Mouse (Mus musculus): ENCODE results near the gene Proser1.

Gene Proser1

GRCm38 (mm10) chr3:53463046-53463764, at the start of gene Proser1, which contains the start of gene Nhlrc3:
Gene Proser1 (plus strand): TSS chr3:53463666.
Gene Nhlrc3 (minus strand): TSS chr3:53463332.
- peak; percentile 97 to 98 for DNase-seq (ENCODE audit: inconsistent age in 2 of 2, low spot score in 1 of 2)

GRCm38 (mm10) chr3:53413959-53414358, 49.5 kb upstream of the Proser1 start:
- DNase-seq (ENCODE audit: inconsistent age in 2 of 2, low spot score in 1 of 2), result no peak

- DNase-seq (ENCODE audit: inconsistent age in 2 of 2, low spot score in 1 of 2), result no peak
These were observed 47.4 kb upstream of the Proser1 start for GRCm38 (mm10) chr3:53416036-53416506.

- no peak for DNase-seq (ENCODE audit: inconsistent age in 2 of 2, low spot score in 1 of 2)
These were observed 45.8 kb upstream of the Proser1 start for GRCm38 (mm10) chr3:53417701-53418100.

- no peak for DNase-seq (ENCODE audit: inconsistent age in 2 of 2, low spot score in 1 of 2)
These were observed 41.8 kb upstream of the Proser1 start for GRCm38 (mm10) chr3:53421656-53422055.

GRCm38 (mm10) chr3:53422691-53423090, 40.8 kb upstream of the Proser1 start:
- no peak for DNase-seq (ENCODE audit: inconsistent age in 2 of 2, low spot score in 1 of 2)

- DNase-seq (ENCODE audit: inconsistent age in 2 of 2, low spot score in 1 of 2), result no peak
These were observed 39.9 kb upstream of the Proser1 start for GRCm38 (mm10) chr3:53423576-53423975.

GRCm38 (mm10) chr3:53434610-53435009, 28.9 kb upstream of the Proser1 start:
- DNase-seq (ENCODE audit: inconsistent age in 2 of 2, low spot score in 1 of 2), result no peak

- no peak for DNase-seq (ENCODE audit: inconsistent age in 2 of 2, low spot score in 1 of 2)
These were observed 26.9 kb upstream of the Proser1 start for GRCm38 (mm10) chr3:53436550-53436949.

- no peak for DNase-seq (ENCODE audit: inconsistent age in 2 of 2, low spot score in 1 of 2)
These were observed 17.9 kb upstream of the Proser1 start for GRCm38 (mm10) chr3:53445540-53445939.

GRCm38 (mm10) chr3:53446801-53447200, 16.7 kb upstream of the Proser1 start:
- DNase-seq (ENCODE audit: inconsistent age in 2 of 2, low spot score in 1 of 2), result no peak

- peak in 1 of 2 experiments; percentile 89 for DNase-seq (ENCODE audit: inconsistent age in 2 of 2, low spot score in 1 of 2)
These were observed 15.3 kb upstream of the Proser1 start for GRCm38 (mm10) chr3:53448208-53448607.

GRCm38 (mm10) chr3:53450666-53451065, 12.8 kb upstream of the Proser1 start:
- peak in 1 of 2 experiments; percentile 1 for DNase-seq (ENCODE audit: inconsistent age in 2 of 2, low spot score in 1 of 2)

- DNase-seq (ENCODE audit: inconsistent age in 2 of 2, low spot score in 1 of 2), result peak in 1 of 2 experiments; percentile 2
These were observed 11.1 kb upstream of the Proser1 start for GRCm38 (mm10) chr3:53452351-53452750.

GRCm38 (mm10) chr3:53453346-53453745, 10.1 kb upstream of the Proser1 start:
- DNase-seq (ENCODE audit: inconsistent age in 2 of 2, low spot score in 1 of 2), result no peak

- DNase-seq (ENCODE audit: inconsistent age in 2 of 2, low spot score in 1 of 2), result peak in 1 of 2 experiments; percentile 0
These were observed 9.5 kb upstream of the Proser1 start for GRCm38 (mm10) chr3:53454005-53454404.

GRCm38 (mm10) chr3:53454561-53454960, 8.9 kb upstream of the Proser1 start:
- no peak for DNase-seq (ENCODE audit: inconsistent age in 2 of 2, low spot score in 1 of 2)

GRCm38 (mm10) chr3:53454984-53455383, 8.5 kb upstream of the Proser1 start:
- no peak for DNase-seq (ENCODE audit: inconsistent age in 2 of 2, low spot score in 1 of 2)

- no peak for DNase-seq (ENCODE audit: inconsistent age in 2 of 2, low spot score in 1 of 2)
These were observed 5.7 kb upstream of the Proser1 start for GRCm38 (mm10) chr3:53457750-53458149.

GRCm38 (mm10) chr3:53460106-53460505, 3.4 kb upstream of the Proser1 start:
- DNase-seq (ENCODE audit: inconsistent age in 2 of 2, low spot score in 1 of 2), result no peak

GRCm38 (mm10) chr3:53462701-53463045, 793 bp upstream of the Proser1 start:
- no peak for DNase-seq (ENCODE audit: inconsistent age in 2 of 2, low spot score in 1 of 2)

- DNase-seq (ENCODE audit: inconsistent age in 2 of 2, low spot score in 1 of 2), result no peak
These were observed 274 bp downstream of the Proser1 start for GRCm38 (mm10) chr3:53463765-53464114.

GRCm38 (mm10) chr3:53464146-53464698, 756 bp downstream of the Proser1 start:
- DNase-seq (ENCODE audit: inconsistent age in 2 of 2, low spot score in 1 of 2), result peak in 1 of 2 experiments; percentile 69
